ENCODE assay signal across 18 mouse cellular contexts in genomic region chr7:29007224-29008101, GRCm38 (mm10). TPM values are rescaled to one million over a fixed set of nuclear protein-coding genes. Genes with fewer than 3 reads are reported as not detected.
A peak's percentile ranks its signal among the peaks of the same experiment; 100 is the strongest.
DNase-seq lines count a peak whose midpoint lies in the region; ATAC-seq and TF ChIP-seq lines count a peak whose summit lies in the region.
"Had no signal": no experiment of that assay in that cellular context is flagged by ENCODE, and none has a peak within 500 bp of the region (broad histone marks: within the 10 kb centered on the region; RNA-seq: fewer than 3 reads in every experiment).

No protein-coding gene starts in this region.

- no peak for TF ChIP-seq CTCF in liver, postnatal 0 days (IDR thresholded peaks at IDR 0.05; ENCODE audit: low read depth)

- peaks cover 9% of the 10 kb centered on the region for H3K4me1 ChIP-seq in liver, postnatal 0 days (ENCODE audit: insufficient read depth)
- peaks cover 7% of the 10 kb centered on the region for H3K4me1 ChIP-seq in liver, embryonic 11.5 days (replicated peaks; ENCODE audit: control insufficient read depth, insufficient read depth, low read length)
- H3K4me1 ChIP-seq in heart, embryonic 12.5 days (replicated peaks) = no peaks in the 10 kb centered on the region
- H3K4me1 ChIP-seq: embryonic facial prominence, embryonic 13.5 days; neural tube, embryonic 13.5 days had no signal

- no peak overlapping the region for H3K4me3 ChIP-seq in liver, postnatal 0 days (ENCODE audit: low read depth, low read length)
- no peak overlapping the region for H3K4me3 ChIP-seq in liver, embryonic 11.5 days (ENCODE audit: low read depth, low read length)
- H3K4me3 ChIP-seq in heart, embryonic 12.5 days = no peak overlapping the region
- H3K4me3 ChIP-seq: embryonic facial prominence, embryonic 13.5 days; neural tube, embryonic 13.5 days had no signal

- no peaks in the 10 kb centered on the region for H3K36me3 ChIP-seq in liver, postnatal 0 days (replicated peaks; ENCODE audit: insufficient read depth, low read length)
- H3K36me3 ChIP-seq in liver, embryonic 11.5 days (ENCODE audit: control insufficient read depth, insufficient read depth, low read length) = no peaks in the 10 kb centered on the region
- H3K36me3 ChIP-seq in heart, embryonic 12.5 days = no peaks in the 10 kb centered on the region
- H3K36me3 ChIP-seq: embryonic facial prominence, embryonic 13.5 days; neural tube, embryonic 13.5 days had no signal

- no peak overlapping the region for H3K9ac ChIP-seq in liver, postnatal 0 days (replicated peaks)
- no peak overlapping the region for H3K9ac ChIP-seq in liver, embryonic 11.5 days (ENCODE audit: low read depth, low read length)
- H3K9ac ChIP-seq in heart, embryonic 12.5 days = no peak overlapping the region
- H3K9ac ChIP-seq: embryonic facial prominence, embryonic 13.5 days; liver, embryonic 14.5 days; neural tube, embryonic 13.5 days had no signal

- no peaks in the 10 kb centered on the region for H3K27me3 ChIP-seq in liver, postnatal 0 days (ENCODE audit: insufficient read depth, low read length)
- H3K27me3 ChIP-seq in liver, embryonic 11.5 days (replicated peaks; ENCODE audit: control insufficient read depth, insufficient read depth, low read length) = no peaks in the 10 kb centered on the region
- peaks cover under 1% of the 10 kb centered on the region for H3K27me3 ChIP-seq in heart, embryonic 12.5 days (replicated peaks)
- H3K27me3 ChIP-seq: embryonic facial prominence, embryonic 13.5 days had no signal

- H3K27ac ChIP-seq in liver, postnatal 0 days (ENCODE audit: low read depth) = 0 out of 2 replicates have a peak overlapping the region, but pooled peaks have one; percentile 29
- H3K27ac ChIP-seq in liver, embryonic 11.5 days (ENCODE audit: low read depth, low read length) = no peak overlapping the region
- no peak overlapping the region for H3K27ac ChIP-seq in heart, embryonic 12.5 days (ENCODE audit: poor library complexity, severe bottlenecking)
- H3K27ac ChIP-seq: embryonic facial prominence, embryonic 13.5 days; liver, embryonic 14.5 days; neural tube, embryonic 13.5 days had no signal

- TF ChIP-seq EP300 in liver, postnatal 0 days (IDR thresholded peaks at IDR 0.05; ENCODE audit: low read depth) = no peak

- no peak for ATAC-seq in liver, postnatal 0 days
- no peak for ATAC-seq in liver, embryonic 11.5 days (replicated peaks; ENCODE audit: low FRiP score)
- ATAC-seq in monocyte, adult 5-6 weeks (replicated peaks; ENCODE audit: insufficient number of reproducible peaks, low FRiP score, low TSS enrichment, poor library complexity, severe bottlenecking) = peak; percentile 57
- ATAC-seq in heart, embryonic 12.5 days (ENCODE audit: insufficient number of reproducible peaks, low FRiP score) = no peak
- ATAC-seq: midbrain, embryonic 16.5 days had no signal

- no peak for DNase-seq in liver, postnatal 0 days
- no peak for DNase-seq in liver, embryonic 11.5 days (ENCODE audit: low spot score)
- DNase-seq in A20 (ENCODE audit: low read depth, low spot score) = peak; percentile 81
- peak; percentile 31 for DNase-seq in brain, adult 2 months (ENCODE audit: low read depth, low spot score)
- no peak for DNase-seq in thymus, postnatal 14 days
- DNase-seq in cerebellum, adult 11 months = no peak
- DNase-seq: adrenal gland, postnatal 25 days; cerebellum, adult 2 months; kidney, adult 11 months; kidney, postnatal 4 days; layer of hippocampus, postnatal 36 days; left cerebral cortex, postnatal 4 days had no signal

- H3K9me3 ChIP-seq in liver, postnatal 0 days (ENCODE audit: low read length) = no peaks in the 10 kb centered on the region
- H3K9me3 ChIP-seq in liver, embryonic 11.5 days (ENCODE audit: control insufficient read depth, low read length) = no peaks in the 10 kb centered on the region
- no peaks in the 10 kb centered on the region for H3K9me3 ChIP-seq in heart, embryonic 12.5 days (replicated peaks)
- H3K9me3 ChIP-seq: embryonic facial prominence, embryonic 13.5 days; neural tube, embryonic 13.5 days had no signal

- 62% methylated on average over 9 of the region's 9 CpGs for WGBS in liver, postnatal 0 days (ENCODE audit: insufficient replicate concordance)
- 72% methylated on average over 9 of the region's 9 CpGs for WGBS in liver, embryonic 11.5 days
- WGBS in heart, embryonic 12.5 days = 68% methylated on average over 9 of the region's 9 CpGs

- H3K4me2 ChIP-seq in liver, postnatal 0 days (ENCODE audit: low read depth, low read length) = peak overlapping the region; percentile 13; the same call in 1 of the 2 replicates
- H3K4me2 ChIP-seq in liver, embryonic 11.5 days = no peak overlapping the region
- no peak overlapping the region for H3K4me2 ChIP-seq in heart, embryonic 12.5 days
- H3K4me2 ChIP-seq: embryonic facial prominence, embryonic 13.5 days; neural tube, embryonic 13.5 days had no signal

RNA-seq across cellular contexts. Expression of gene Map4k1, which starts 25.6 kb away (rescaled TPM):
- 11.9 and 16.5 TPM in 2 replicates for polyA plus RNA-seq in liver, postnatal 0 days (2015; fragmentation: Nextera tagmentation; extraction: Ambion mirVana)
- 50.7 and 53.2 TPM in 2 replicates for polyA plus RNA-seq in liver, embryonic 11.5 days (2014; fragmentation: Nextera tagmentation; extraction: Ambion mirVana)
- 31.9 to 70.2 TPM (median 54.1 TPM) in 3 replicates for total RNA-seq in monocyte, adult 5-6 weeks (2017)
- 5.8 and 6.5 TPM in 2 replicates for polyA plus RNA-seq in heart, embryonic 12.5 days (2016; fragmentation: Nextera tagmentation; extraction: Ambion mirVana)

RNA-seq across cellular contexts. Expression of gene Eif3k, which starts 25.8 kb away (rescaled TPM):
- polyA plus RNA-seq in liver, postnatal 0 days (2015; fragmentation: Nextera tagmentation; extraction: Ambion mirVana) = 162 and 166 TPM in 2 replicates
- 421 and 425 TPM in 2 replicates for polyA plus RNA-seq in liver, embryonic 11.5 days (2014; fragmentation: Nextera tagmentation; extraction: Ambion mirVana)
- 285 to 328 TPM (median 291 TPM) in 3 replicates for total RNA-seq in monocyte, adult 5-6 weeks (2017)
- 254 and 255 TPM in 2 replicates for polyA plus RNA-seq in heart, embryonic 12.5 days (2016; fragmentation: Nextera tagmentation; extraction: Ambion mirVana)

RNA-seq across cellular contexts. Expression of gene Actn4, which starts 45.3 kb away (rescaled TPM):
- polyA plus RNA-seq in liver, postnatal 0 days (2015; fragmentation: Nextera tagmentation; extraction: Ambion mirVana) = 76.3 and 81.2 TPM in 2 replicates
- 191 and 209 TPM in 2 replicates for polyA plus RNA-seq in liver, embryonic 11.5 days (2014; fragmentation: Nextera tagmentation; extraction: Ambion mirVana)
- total RNA-seq in monocyte, adult 5-6 weeks (2017) = 25.4 to 66.0 TPM (median 36.9 TPM) in 3 replicates
- polyA plus RNA-seq in heart, embryonic 12.5 days (2016; fragmentation: Nextera tagmentation; extraction: Ambion mirVana) = 317 and 318 TPM in 2 replicates

Comparison
In these comparisons a context has a peak if more than half of its experiments do, and no peak if none do; other contexts are left out.
1. DNase-seq: peak in A20 (single experiment) and brain, adult 2 months (single experiment); none in liver, postnatal 0 days (single experiment), liver, embryonic 11.5 days (single experiment), thymus, postnatal 14 days (single experiment) and cerebellum, adult 11 months (single experiment).